Mouse (Mus musculus) monocyte, adult 5-6 weeks (primary cell): ENCODE results near the gene Kiz. TPM values are rescaled to one million over a fixed set of nuclear protein-coding genes. Genes with fewer than 3 reads are reported as not detected.

Experiments
- ATAC-seq: fragments of 153-309, 156-312 bp; replicated peaks from 2 replicates; pipeline ENCODE4 v1.8.0; 2017; ENCODE audit warnings: mild to moderate bottlenecking; ENCODE audit not compliant: low TSS enrichment, insufficient number of reproducible peaks, severe bottlenecking, poor library complexity, low FRiP score
- total RNA-seq: library from RNA; stranded (forward); fragments of 200-1000, 200-491, 200-594 nt; gene quantifications from 3 replicates; pipeline ENCODE4 v1.2.3, GENCODE M21; 2017

The Kiz gene
- total RNA-seq, 1 experiment from 2014 or later, result 30.8 TPM

GRCm38 (mm10) chr2:147014101-147014886 is 158.6 kb downstream of the Kiz start:
- no peak for ATAC-seq

Other genes starting within 250 kb of the Kiz start
- gene Xrn2, start 157.1 kb downstream of the Kiz start, total RNA-seq, result 330 to 349 TPM (median 340 TPM) in 3 replicates
- gene Nkx2-4, start 229.6 kb downstream of the Kiz start, total RNA-seq, result not detected in 3 replicates